Mouse (Mus musculus): Measurements from ENCODE around the gene Ivns1abp. TPM values are rescaled to one million over a fixed set of nuclear protein-coding genes. Genes with fewer than 3 reads are reported as not detected.

Ivns1abp gene
- total and polyA plus RNA-seq, 3 experiments: 77.6 to 216 (median 197) TPM

DNA sequence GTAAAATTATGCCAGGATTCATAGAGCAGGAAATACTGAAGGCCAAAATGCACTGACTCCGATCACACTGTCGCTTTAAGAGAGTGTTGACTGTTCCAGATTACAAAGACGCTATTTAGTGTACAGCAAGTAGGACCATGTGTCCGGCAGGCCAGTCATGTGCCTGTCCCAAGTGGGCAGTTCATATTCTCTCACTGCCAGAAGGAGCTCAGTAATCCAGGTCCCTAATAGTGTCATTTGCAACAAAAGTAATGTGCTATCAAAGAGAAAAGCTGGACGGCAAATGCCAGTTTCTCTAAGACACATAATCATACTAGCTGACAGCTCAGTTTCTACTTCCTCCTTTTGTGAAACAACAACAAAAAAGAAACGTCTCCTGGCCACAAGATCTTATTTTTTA is 1.3 kb upstream of the Ivns1abp start:
- Histone ChIP-seq H3K27ac (ENCODE audit: insufficient read depth, low read depth) (no peak overlapping the region), H3K9ac (ENCODE audit: insufficient read depth, low read depth) (peak overlapping the region; percentile 88), H3K79me2 (replicated peaks; ENCODE audit: control insufficient read depth, extremely low read depth, insufficient read depth, poor library complexity, severe bottlenecking) (peaks cover 31% of the 10 kb centered on the region), H3K9me3 (replicated peaks; ENCODE audit: low read length) (no peaks in the 10 kb centered on the region), H3K4me1 (ENCODE audit: control insufficient read depth in 1 of 2, insufficient read depth in 2 of 2) (peaks cover 3 to 43% of the 10 kb centered on the region in 2 experiments; a peak in 3 of 4 replicates), H3K4me2 (ENCODE audit: insufficient read depth, low read depth, poor library complexity, severe bottlenecking) (peak overlapping the region; percentile 57), H3K27me3 (replicated peaks) (no peaks in the 10 kb centered on the region), H3K36me3 (replicated peaks in 1 of 2; ENCODE audit: control insufficient read depth in 1 of 2, insufficient read depth in 1 of 2, low read length in 1 of 2) (peaks cover 0 to 2% of the 10 kb centered on the region in 2 experiments), H3K4me3 (replicated peaks in 1 of 3; ENCODE audit: low read depth in 2 of 3, low read length in 2 of 3, poor library complexity in 1 of 3) (peak overlapping the region; percentile 48 to 84 (median 60))
- DNase-seq (ENCODE audit: extremely low read depth): peak; percentile 18
- dilution Hi-C loops (cut with MboI; ENCODE audit: extremely low pct_ligation_motif_present, extremely low pct_unique_long_range_greater_than_20kb, low sequenced_read_pairs) (no loop called here), in situ Hi-C loops (cut with MboI; ENCODE audit: low pct_ligation_motif_present, low pct_unique_long_range_greater_than_20kb, low sequenced_read_pairs) (loop anchor here (5.0 to 10.0 kb wide), 2 partner anchors 91 to 258 kb away; no protein-coding TSS in a partner anchor)
- TF ChIP-seq E2F4 (IDR thresholded peaks at IDR 0.05; ENCODE audit: insufficient replicate concordance, low read depth, low read length): no peak
- TF ChIP-seq CHD1 (IDR thresholded peaks at IDR 0.05; ENCODE audit: low read depth, low read length): no peak
- TF ChIP-seq MXI1 (IDR thresholded peaks at IDR 0.05; ENCODE audit: low read depth, low read length): peak; percentile 36; the same call in 1 of the 2 replicates
- no peak for TF ChIP-seq MAFK (IDR thresholded peaks at IDR 0.05; ENCODE audit: insufficient replicate concordance, low read length)
- no peak for TF ChIP-seq JUND (conservative IDR thresholded peaks at IDR 0.05; ENCODE audit: low read depth, low read length)
- no peak for TF ChIP-seq GABPA (IDR thresholded peaks at IDR 0.05; ENCODE audit: insufficient replicate concordance, low read depth, low read length)
- TF ChIP-seq BHLHE40 (IDR thresholded peaks at IDR 0.05; ENCODE audit: low read depth, low read length): peak; percentile 50; the same call in 1 of the 2 replicates
- TF ChIP-seq MEF2A (IDR thresholded peaks at IDR 0.05; ENCODE audit: borderline replicate concordance, low read depth, low read length): no peak
- TF ChIP-seq IRF4 (IDR thresholded peaks at IDR 0.05; ENCODE audit: low read depth, low read length): 0 out of 2 replicates have a peak, but pooled peaks have one; percentile 4
- no peak for TF ChIP-seq MAZ (IDR thresholded peaks at IDR 0.05; ENCODE audit: low read depth, low read length)
- TF ChIP-seq ZMIZ1 (IDR thresholded peaks at IDR 0.05; ENCODE audit: low read depth, low read length): no peak
- 0 out of 2 replicates have a peak, but pooled peaks have one; percentile 24 for TF ChIP-seq MYC (IDR thresholded peaks at IDR 0.05; ENCODE audit: low read depth, low read length)

DNA sequence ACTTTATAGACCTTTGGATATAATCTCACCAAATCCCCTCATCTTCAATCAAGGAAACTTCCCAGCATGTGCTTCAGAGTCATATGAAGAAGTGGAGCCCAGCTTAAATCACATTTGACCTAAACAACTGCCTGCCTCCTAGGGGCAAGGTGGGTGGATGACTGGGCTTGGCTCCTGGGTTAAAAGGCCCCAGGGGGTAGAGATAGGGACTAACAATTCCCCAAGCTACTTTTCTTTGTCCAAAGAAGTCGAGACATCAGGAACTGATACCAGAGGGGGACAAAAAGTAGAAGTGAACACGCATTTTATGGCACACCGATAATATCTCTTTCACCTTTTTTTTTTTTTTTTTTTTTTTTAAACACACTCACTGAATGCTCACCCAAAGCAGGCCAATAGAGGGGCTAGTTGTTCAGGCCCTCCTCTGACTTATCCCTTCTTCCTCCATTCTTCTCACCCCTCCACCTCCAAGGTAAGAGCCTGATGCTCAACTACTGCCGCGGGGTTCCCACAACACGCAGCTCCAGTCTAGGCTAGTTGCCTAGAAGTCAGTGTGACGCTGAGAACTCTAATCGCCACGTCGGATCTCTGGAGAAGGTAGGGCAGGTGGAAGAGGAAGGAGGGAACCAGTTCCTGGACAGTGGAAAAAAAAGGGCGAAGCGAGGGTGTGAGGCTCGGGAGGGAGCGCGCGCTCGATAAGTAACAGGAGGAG is 550 bp upstream of the Ivns1abp start:
- peaks cover 3 to 41% of the 10 kb centered on the region in 2 experiments; a peak in 3 of 4 replicates for H3K4me1 ChIP-seq (ENCODE audit: control insufficient read depth in 1 of 2, insufficient read depth in 2 of 2)
- peak; percentile 72 for DNase-seq (ENCODE audit: extremely low read depth)
- dilution Hi-C loops (cut with MboI; ENCODE audit: extremely low pct_ligation_motif_present, extremely low pct_unique_long_range_greater_than_20kb, low sequenced_read_pairs): no loop called here

More for the DNA sequence above, 550 bp upstream of the Ivns1abp start:
- H3K27ac ChIP-seq (ENCODE audit: insufficient read depth, low read depth): peak overlapping the region; percentile 87
- H3K9me3 ChIP-seq (replicated peaks; ENCODE audit: low read length): no peaks in the 10 kb centered on the region
- H3K36me3 ChIP-seq (replicated peaks in 1 of 2; ENCODE audit: control insufficient read depth in 1 of 2, insufficient read depth in 1 of 2, low read length in 1 of 2): peaks cover 0 to 3% of the 10 kb centered on the region in 2 experiments
- H3K79me2 ChIP-seq (replicated peaks; ENCODE audit: control insufficient read depth, extremely low read depth, insufficient read depth, poor library complexity, severe bottlenecking): peaks cover 38% of the 10 kb centered on the region
- peak overlapping the region; percentile 57 for H3K4me2 ChIP-seq (ENCODE audit: insufficient read depth, low read depth, poor library complexity, severe bottlenecking)
- peak overlapping the region; percentile 60 to 95 (median 84) for H3K4me3 ChIP-seq (replicated peaks in 1 of 3; ENCODE audit: low read depth in 2 of 3, low read length in 2 of 3, poor library complexity in 1 of 3)
- TF ChIP-seq ZNF384 (IDR thresholded peaks at IDR 0.05; ENCODE audit: low read depth, low read length): peak; percentile 94
- no peak for TF ChIP-seq HCFC1 (IDR thresholded peaks at IDR 0.05; ENCODE audit: low read depth, low read length)
- TF ChIP-seq TBP (conservative IDR thresholded peaks at IDR 0.05; ENCODE audit: low read depth, low read length): no peak
- peak in 1 of 2 experiments; percentile 58; a peak in 2 of 4 replicates for TF ChIP-seq CTCF (conservative IDR thresholded peaks at IDR 0.05 in 1 of 2, IDR thresholded peaks at IDR 0.05 in 1 of 2; ENCODE audit: low read depth in 2 of 2, low read length in 2 of 2)
- no peak for TF ChIP-seq UBTF (IDR thresholded peaks at IDR 0.05; ENCODE audit: low read depth, low read length)
- 0 out of 2 replicates have a peak, but pooled peaks have one; percentile 11 for TF ChIP-seq KAT2A (IDR thresholded peaks at IDR 0.05; ENCODE audit: insufficient replicate concordance, low read length)
- TF ChIP-seq IRF4 (IDR thresholded peaks at IDR 0.05; ENCODE audit: low read depth, low read length): peak; percentile 38
- peak; percentile 82 for TF ChIP-seq MYC (IDR thresholded peaks at IDR 0.05; ENCODE audit: low read depth, low read length)
- TF ChIP-seq RAD21 (IDR thresholded peaks at IDR 0.05; ENCODE audit: low read depth, low read length): peak; percentile 44
- TF ChIP-seq ZMIZ1 (IDR thresholded peaks at IDR 0.05; ENCODE audit: low read depth, low read length): no peak
- no peak for TF ChIP-seq USF1 (IDR thresholded peaks at IDR 0.05; ENCODE audit: low read depth, low read length)
- TF ChIP-seq EP300 (IDR thresholded peaks at IDR 0.05; ENCODE audit: low read length): 0 out of 2 replicates have a peak, but pooled peaks have one; percentile 29
- peak; percentile 42; the same call in 1 of the 2 replicates for TF ChIP-seq BHLHE40 (IDR thresholded peaks at IDR 0.05; ENCODE audit: low read depth, low read length)
- peak; percentile 82; the same call in 1 of the 2 replicates for TF ChIP-seq CHD1 (IDR thresholded peaks at IDR 0.05; ENCODE audit: low read depth, low read length)
- peak; percentile 70; the same call in 1 of the 2 replicates for TF ChIP-seq MAX (IDR thresholded peaks at IDR 0.05; ENCODE audit: low read length)
- TF ChIP-seq ETS1 (conservative IDR thresholded peaks at IDR 0.05; ENCODE audit: low read depth, low read length): peak; percentile 17; the same call in 1 of the 2 replicates
- peak; percentile 44; the same call in 1 of the 2 replicates for TF ChIP-seq SIN3A (IDR thresholded peaks at IDR 0.05; ENCODE audit: low read length)
- peak; percentile 48 for TF ChIP-seq MXI1 (IDR thresholded peaks at IDR 0.05; ENCODE audit: low read depth, low read length)
- no peak for TF ChIP-seq USF2 (conservative IDR thresholded peaks at IDR 0.05; ENCODE audit: low read depth, low read length)
- H3K27me3 ChIP-seq (replicated peaks): no peaks in the 10 kb centered on the region
- in situ Hi-C loops (cut with MboI; ENCODE audit: low pct_ligation_motif_present, low pct_unique_long_range_greater_than_20kb, low sequenced_read_pairs): loop anchor here (5.0 to 10.0 kb wide), 2 partner anchors 91 to 259 kb away; no protein-coding TSS in a partner anchor
- peak overlapping the region; percentile 88 for H3K9ac ChIP-seq (ENCODE audit: insufficient read depth, low read depth)
